Mouse (Mus musculus): Measurements from ENCODE around the gene Bend5. TPM values are rescaled to one million over a fixed set of nuclear protein-coding genes. Genes with fewer than 3 reads are reported as not detected.

Gene Bend5
- 10 to 100 TPM; 10.2 to 11.0 TPM for total RNA-seq (2021)
- long read RNA-seq, transcript Bend5-201 (6 exons, 1,826 nt) = major isoform, 6 of 13 reads
- long read RNA-seq, transcript Bend5-203 (6 exons, 1,448 nt) = minor isoform, 5 of 13 reads
- long read RNA-seq, partial matches to known transcripts = 1 of 13 reads
- long read RNA-seq, other reads (novel, unspliced or antisense) = 1 of 13 reads

GRCm38 (mm10) chr4:111414818-111415488 lies at the start of gene Bend5:
Bend5 (plus strand) TSS chr4:111415006.
- peak; percentile 52 to 57 for DNase-seq (ENCODE audit: low spot score in 2 of 2)

GRCm38 (mm10) chr4:111367771-111368170 lies 47.0 kb upstream of the Bend5 start:
- DNase-seq (ENCODE audit: low spot score in 2 of 2) = no peak

DNA sequence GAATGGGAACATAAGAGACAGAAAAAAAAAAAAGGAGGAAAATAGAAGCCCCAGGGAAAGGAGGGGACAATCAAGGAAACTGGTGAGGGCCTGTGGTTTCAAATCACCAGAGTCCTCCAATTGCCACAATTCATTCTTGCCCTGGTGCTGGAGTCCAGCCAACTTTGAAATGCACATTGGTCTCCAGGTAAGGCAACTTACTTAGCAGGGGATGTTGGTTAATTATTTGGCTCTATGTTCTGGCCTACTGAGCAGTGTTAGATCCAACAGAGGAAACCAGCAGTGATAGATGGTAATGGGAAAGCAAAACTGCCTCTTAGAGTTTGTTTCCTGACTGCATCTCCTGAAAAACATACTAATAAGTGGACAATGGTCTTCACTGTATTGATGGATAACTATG lies 37.6 kb upstream of the Bend5 start:
- DNase-seq (ENCODE audit: low spot score in 2 of 2) = no peak

- no peak for DNase-seq (ENCODE audit: low spot score in 2 of 2)
Measured at GRCm38 (mm10) chr4:111378071-111378470, 36.7 kb upstream of the Bend5 start.

DNA sequence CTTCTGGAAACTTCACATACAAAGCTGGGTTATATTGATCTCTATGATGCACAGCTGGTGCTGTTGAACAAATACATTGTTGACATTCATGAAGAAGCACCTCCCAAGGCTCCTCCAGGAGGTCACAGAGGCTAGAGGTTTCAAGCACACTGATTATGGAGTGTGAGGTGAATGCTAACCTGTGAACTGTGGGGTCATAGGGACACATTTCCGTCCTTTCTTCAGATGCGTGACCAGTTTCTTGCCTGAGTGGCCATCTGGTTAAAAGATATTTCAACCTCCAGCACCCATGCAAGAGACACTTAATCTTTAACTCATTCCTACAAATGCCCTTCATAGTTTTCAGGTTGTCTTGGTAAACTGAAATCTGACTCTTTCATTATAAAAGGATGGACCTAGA lies 31.7 kb upstream of the Bend5 start:
- no peak for DNase-seq (ENCODE audit: low spot score in 2 of 2)

DNA sequence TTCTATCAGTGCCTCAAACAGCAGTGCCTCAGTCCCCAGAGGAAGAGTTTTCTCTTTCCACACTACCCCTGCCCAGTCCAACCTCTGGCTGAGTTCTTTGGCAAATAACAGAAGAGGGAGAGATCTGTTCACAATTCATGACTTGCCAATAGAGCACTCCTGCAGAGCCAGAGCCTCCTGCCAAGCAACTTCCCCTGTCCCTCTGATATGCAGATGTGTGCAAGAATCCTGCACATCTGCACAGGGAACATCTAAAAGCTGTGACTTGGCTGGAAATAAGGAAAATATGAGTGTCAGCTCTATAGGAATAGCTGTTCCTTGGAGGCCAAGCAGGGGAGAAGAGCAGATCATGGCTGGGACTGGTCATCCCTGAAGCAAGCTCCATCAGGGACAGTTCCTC lies 24.1 kb upstream of the Bend5 start:
- DNase-seq (ENCODE audit: low spot score in 2 of 2) = no peak

DNA sequence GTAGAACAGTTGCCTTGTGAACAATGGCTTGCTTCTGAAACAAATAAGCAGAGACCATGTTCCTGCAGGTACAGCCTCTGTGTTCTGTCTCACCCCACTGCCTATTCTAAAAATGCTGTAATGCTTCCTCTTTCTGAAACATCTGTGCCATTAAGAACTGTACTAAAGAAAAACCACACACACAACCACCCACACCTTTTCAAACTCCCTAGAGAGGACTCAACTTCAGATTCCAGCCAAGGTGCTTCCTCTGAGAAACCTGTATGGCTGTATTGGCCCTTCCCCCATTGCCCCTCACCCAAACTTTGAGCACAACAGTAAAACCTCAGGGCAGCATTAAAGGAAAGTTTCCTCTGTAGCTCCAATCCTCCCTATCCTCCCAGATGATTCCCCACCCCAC lies 15.0 kb upstream of the Bend5 start:
- no peak for DNase-seq (ENCODE audit: low spot score in 2 of 2)

DNA sequence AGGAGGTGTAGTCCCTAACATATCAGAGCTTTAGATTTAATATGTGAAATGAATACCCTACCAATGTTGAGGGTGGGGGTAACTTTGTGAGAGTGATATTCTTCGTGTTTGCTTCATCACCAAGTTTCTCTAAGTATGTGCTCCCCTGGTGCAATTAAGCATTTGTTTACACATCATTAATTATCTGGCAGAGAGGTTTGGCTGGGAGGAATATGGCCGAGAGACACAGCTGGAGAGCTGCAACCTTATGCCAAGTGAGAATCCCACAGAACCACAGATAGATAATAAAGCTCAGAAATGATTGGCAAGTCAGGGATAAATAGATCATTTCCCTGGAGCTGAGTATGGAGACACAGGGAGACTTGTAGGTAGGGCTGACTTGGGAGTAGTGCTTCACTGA lies 14.1 kb upstream of the Bend5 start:
- DNase-seq (ENCODE audit: low spot score in 2 of 2) = no peak

DNA sequence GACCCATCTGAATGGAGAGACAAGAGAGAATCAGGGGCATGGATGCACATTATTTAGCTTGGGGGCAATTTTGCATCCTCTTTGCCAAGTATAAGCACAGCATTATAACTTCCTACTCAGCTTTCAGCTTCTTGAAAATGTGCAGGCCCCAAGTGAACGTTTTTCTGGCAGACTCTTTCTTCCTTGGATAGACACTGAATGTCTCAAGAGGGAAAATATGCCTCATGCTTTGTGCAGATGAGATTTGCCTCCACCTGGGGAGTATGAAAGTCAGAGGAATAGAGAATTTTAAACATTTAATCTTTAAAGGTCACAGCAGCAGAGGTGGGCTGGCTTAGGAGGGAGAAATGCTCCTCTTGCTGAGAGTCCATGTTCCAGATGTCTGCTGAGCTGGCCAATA lies 11.6 kb upstream of the Bend5 start:
- DNase-seq (ENCODE audit: low spot score in 2 of 2) = no peak

DNA sequence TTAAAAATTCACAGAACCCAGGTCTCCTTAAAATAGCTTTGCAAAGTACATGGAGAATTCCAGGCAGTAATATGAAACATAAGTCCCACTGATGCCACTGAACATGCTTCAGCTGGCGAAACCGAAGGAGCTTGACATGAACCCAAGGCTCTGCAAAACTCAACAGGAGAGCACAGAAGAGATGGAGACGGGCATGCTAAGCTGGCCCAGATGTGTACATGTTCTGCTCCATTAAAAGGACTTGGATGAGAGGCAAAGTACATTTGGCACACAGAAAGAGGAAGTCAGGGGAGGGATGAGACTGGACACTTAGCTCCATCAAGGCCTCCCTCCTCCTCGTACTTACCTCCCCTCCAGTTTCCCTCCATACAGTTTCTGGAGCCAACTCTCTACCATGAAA lies 4.1 kb upstream of the Bend5 start:
- DNase-seq (ENCODE audit: low spot score in 2 of 2) = no peak

DNA sequence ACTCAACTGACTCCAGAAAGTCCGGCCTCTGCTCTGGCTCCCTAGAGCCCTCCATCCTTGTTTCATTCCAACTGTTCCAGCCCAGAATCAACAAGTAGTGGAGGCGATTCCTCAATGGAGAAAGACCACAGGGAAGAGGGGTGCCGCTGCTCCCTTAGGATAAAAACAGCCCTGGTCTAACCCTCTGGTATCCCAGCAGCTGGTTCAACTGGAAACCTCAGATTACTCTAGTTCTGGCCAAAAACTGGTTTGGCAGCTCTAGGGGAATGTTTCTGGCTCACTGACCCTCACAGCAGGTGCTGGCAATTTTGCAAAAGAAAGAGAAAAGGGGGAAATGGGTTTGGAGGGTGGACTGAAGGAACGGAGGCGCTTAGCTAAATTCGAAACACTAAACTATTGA lies 407 bp upstream of the Bend5 start:
- no peak for DNase-seq (ENCODE audit: low spot score in 2 of 2)

GRCm38 (mm10) chr4:111416126-111416525 lies 1.3 kb downstream of the Bend5 start:
- no peak for DNase-seq (ENCODE audit: low spot score in 2 of 2)

GRCm38 (mm10) chr4:111416551-111416950 lies 1.7 kb downstream of the Bend5 start:
- no peak for DNase-seq (ENCODE audit: low spot score in 2 of 2)

DNA sequence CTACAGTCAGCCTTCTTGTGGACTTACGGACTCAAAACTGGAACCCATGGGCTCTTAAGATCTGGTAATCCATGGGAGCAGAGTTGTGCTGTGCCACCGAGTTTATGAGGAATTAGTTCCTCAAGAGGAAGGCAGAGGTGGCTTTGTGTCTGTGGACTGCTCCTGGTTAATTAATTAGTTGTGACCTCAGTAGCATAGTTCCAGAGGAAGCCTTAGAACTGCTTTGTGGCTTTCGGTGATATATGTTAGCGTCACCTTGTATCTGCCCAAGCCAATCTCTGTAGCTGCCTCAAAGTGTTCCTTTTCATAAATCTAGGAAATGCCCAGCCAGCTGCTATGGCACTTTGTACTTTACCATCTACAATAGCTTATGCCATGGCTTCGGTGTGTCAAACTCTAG lies 2.9 kb downstream of the Bend5 start:
- DNase-seq (ENCODE audit: low spot score in 2 of 2) = no peak

DNA sequence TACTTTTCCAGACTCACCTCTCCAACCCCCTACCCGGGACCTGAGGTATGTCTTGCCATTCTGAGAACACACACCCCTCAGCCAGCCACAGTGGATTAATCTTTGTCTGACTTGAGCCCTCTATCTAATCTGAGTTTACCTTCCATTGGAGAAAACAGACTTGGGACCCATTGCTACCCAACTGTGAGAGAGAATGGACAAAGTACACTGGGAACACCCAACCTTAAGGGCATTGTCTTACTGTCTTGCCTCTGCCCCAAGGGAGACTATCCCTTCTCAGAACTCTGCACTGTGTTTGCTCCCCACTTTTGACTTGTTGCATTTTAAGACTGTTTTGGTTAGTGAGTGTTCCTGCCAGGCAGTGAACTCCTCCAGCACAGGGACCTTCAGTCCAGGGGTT lies 4.7 kb downstream of the Bend5 start:
- no peak for DNase-seq (ENCODE audit: low spot score in 2 of 2)

- no peak for DNase-seq (ENCODE audit: low spot score in 2 of 2)
Measured at GRCm38 (mm10) chr4:111420031-111420430, 5.2 kb downstream of the Bend5 start.

GRCm38 (mm10) chr4:111420955-111421354 lies 6.1 kb downstream of the Bend5 start:
- DNase-seq (ENCODE audit: low spot score in 2 of 2) = no peak

- DNase-seq (ENCODE audit: low spot score in 2 of 2) = no peak
Measured at GRCm38 (mm10) chr4:111421785-111422184, 7.0 kb downstream of the Bend5 start.

DNA sequence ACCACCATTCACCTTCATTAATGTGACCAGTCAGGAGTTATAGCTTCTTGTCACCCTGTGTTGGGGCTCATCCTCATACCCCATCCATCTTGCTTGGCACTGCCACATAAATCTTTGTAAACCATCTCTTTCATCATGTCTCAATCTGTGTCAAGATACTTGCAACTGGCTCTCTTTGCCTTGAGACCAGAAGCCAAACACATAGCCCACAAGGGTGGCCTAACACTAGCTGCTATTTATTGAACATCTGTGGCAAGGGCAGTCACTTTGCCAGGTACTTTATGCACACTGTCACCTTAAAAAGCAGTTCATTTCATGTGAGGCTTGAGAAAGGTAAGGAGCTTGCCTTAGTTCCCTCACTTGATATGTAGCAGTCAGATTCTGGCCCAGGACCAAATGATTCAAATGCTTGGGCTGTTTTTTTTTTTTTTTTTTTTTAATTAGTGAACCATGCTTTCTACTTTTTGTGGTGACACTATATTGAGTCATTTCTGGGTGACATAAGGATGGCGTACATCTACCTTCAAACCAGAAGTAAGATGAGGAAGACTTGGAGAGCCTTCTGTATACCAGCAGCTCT lies 9.7 kb downstream of the Bend5 start:
- DNase-seq (ENCODE audit: low spot score in 2 of 2) = no peak

DNA sequence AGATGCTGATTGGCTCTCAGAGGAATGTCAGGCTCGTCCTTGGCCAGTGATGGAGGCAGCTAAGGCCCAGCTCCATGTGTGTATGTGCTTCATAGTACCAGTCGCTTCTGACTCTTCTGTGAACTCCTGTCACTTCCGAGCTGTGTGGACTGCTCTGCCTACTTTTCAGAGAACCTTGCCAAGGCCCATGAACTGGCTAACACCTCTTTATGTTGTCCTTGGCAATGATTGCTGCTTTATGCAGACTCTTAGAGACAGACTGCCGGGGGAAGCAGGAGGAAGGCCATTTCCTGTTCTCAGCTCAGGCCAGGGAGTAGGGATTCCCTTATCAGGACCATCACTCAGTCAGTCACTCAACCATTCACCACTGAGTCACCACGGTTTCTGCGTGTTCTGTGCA lies 10.4 kb downstream of the Bend5 start:
- DNase-seq (ENCODE audit: low spot score in 2 of 2) = no peak

DNA sequence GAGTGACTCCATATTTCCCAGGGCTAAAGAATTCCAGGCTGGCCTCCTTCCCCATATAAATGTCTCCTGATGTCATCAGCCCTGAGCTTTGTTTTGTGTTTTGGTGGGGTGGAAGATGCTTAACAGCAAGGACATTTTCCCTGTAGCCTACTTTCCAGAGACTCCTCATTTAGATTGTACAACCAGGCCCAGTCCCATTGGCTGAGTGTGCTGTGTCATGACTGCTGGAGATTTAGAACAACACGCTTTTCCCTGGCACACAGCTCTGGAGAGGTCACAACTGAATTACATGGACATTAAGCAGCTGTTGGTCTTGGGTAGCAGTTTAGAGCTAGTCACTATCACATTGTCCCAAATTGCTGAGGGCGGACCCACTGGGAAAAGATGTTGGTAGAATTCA lies 16.4 kb downstream of the Bend5 start:
- DNase-seq (ENCODE audit: low spot score in 2 of 2) = no peak

GRCm38 (mm10) chr4:111432013-111432412 lies 17.2 kb downstream of the Bend5 start:
- DNase-seq (ENCODE audit: low spot score in 2 of 2) = no peak

DNA sequence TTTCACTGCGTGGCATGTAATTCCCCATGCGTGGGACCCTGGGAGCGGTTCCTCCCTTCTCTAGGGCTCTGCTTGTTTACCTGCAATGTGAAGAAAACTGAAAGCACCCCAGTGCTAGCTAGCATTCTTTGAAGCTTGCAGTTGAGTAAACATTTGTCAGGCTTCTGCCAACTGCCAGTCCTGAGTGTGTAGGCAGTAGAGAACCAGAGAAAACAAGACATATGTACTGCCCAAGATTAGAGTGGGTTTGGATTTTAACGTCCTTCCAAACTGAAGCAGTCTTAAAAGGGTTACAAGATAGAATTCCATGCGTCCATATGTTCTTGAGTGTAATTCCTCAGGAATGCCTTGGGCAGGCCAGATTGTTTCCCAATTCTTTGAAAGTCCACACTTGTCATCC lies 17.6 kb downstream of the Bend5 start:
- DNase-seq (ENCODE audit: low spot score in 2 of 2) = no peak

Measured in layer of hippocampus, adult 18-20 months (tissue).